Mouse (Mus musculus) kidney, adult 2 months (tissue): ENCODE measurements at regions not wholly inside any gene's neighbourhood (a gene's known extent, or its start where the extent isn't known, plus 50 kb on each side); places are given as distances from the start of the nearest gene placed in this dataset.

Experiments used
- DNase-seq: peaks from one replicate; pipeline ENCODE4 v3.0.0; 2021
- H3K27ac ChIP-seq: fragments of 200-500 bp; 2 replicates; pipeline ENCODE4 v1.5.1; 2012; ENCODE audit warnings: low read depth, low read length, control low read depth, inconsistent platforms; ENCODE audit not compliant: insufficient read depth
- H3K27me3 ChIP-seq: fragments of 200-500 bp; replicated peaks from 2 replicates; pipeline ENCODE4 v1.6.1; 2012; ENCODE audit warnings: mild to moderate bottlenecking, moderate library complexity, low read length, inconsistent platforms; ENCODE audit not compliant: control insufficient read depth, insufficient read depth
- H3K36me3 ChIP-seq: fragments of 200-500 bp; 2 replicates; pipeline ENCODE4 v1.6.1; 2012; ENCODE audit warnings: mild to moderate bottlenecking, moderate library complexity, low read length, inconsistent platforms; ENCODE audit not compliant: control insufficient read depth, insufficient read depth
- H3K4me1 ChIP-seq: fragments of 200-500 bp; 2 replicates; pipeline ENCODE4 v1.6.1; 2011; ENCODE audit warnings: low read length; ENCODE audit not compliant: control insufficient read depth, insufficient read depth
- H3K4me3 ChIP-seq: fragments of 200-500 bp; 2 replicates; pipeline ENCODE4 v1.5.1; 2011; ENCODE audit warnings: mild to moderate bottlenecking, low read depth, low read length, control low read depth; ENCODE audit not compliant: insufficient read depth
- CTCF ChIP-seq: fragments of 200-500 bp; conservative IDR thresholded peaks from 2 replicates; pipeline ENCODE4 v1.5.1; 2011; ENCODE audit warnings: low read depth, mild to moderate bottlenecking, control low read depth, low read length, moderate library complexity, mixed read lengths; ENCODE audit not compliant: insufficient read depth, insufficient read length
- POLR2A ChIP-seq: fragments of 200-500 bp; IDR thresholded peaks from one replicate; pipeline ENCODE4 v1.6.1; 2011; ENCODE audit warnings: low read depth, low read length, control low read depth
- WGBS: fragments of 180-500 bp; shearing (Covaris S2); methylation state at CpG from one replicate; pipeline ENCODE4 v1.1.7; 2018; 5-methylcytosine and 5-hydroxymethylcytosine counted together

DNA sequence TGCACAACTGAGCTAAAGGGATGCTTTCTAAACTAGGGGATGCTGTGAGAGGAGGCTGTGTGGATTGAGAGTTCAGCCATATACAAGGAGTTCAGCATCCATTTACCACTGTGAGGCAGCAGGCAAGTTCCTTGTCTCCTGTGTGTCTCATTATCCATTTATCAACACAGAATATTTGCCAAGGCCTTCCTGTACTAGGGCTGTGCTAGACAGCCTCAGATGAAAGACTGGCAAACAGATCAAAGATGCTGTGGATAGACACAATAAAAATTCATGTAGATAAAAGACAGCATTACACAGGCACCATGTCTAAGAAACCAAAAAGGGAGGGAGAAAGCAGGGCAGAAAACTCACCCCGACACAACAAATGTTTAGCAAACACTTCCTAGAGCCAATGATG is 91.5 kb upstream of the Fmo9 start:
- Histone ChIP-seq H3K36me3 (no peaks in the 10 kb centered on the region), H3K4me1 (no peaks in the 10 kb centered on the region), H3K4me3 (no peak overlapping the region), H3K27me3 (no peaks in the 10 kb centered on the region), H3K27ac (no peak overlapping the region)
- DNase-seq, result no peak
- 85% methylated on average over 1 of the region's 1 CpGs for WGBS
- TF ChIP-seq CTCF, result no peak
- TF ChIP-seq POLR2A, result no peak

DNA sequence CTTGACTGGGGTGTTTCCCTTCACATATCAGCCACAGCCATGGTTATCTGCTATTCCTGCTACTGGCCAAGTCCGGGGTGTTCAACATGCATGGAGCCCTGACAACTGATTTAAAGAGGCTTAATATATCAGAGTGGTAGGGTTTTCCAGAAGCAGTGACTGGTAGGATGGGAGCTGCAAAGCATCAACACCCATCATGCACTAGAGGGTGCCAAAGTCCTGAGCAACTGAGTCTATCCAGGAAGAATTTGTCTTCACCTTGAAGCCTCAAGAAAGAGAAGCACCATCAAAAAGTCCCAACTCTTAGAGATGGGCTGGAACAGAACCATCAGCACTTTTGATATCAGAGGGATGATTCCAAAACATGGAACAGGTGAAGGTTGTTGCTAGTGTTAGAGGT is 100.5 kb upstream of the Fmo9 start:
- Histone ChIP-seq H3K36me3 (no peaks in the 10 kb centered on the region), H3K27me3 (no peaks in the 10 kb centered on the region), H3K4me1 (no peaks in the 10 kb centered on the region), H3K4me3 (no peak overlapping the region), H3K27ac (no peak overlapping the region)
- TF ChIP-seq CTCF (peak; percentile 53), POLR2A (no peak)
- 46% methylated on average over 1 of the region's 1 CpGs for WGBS
- DNase-seq, result peak; percentile 33

DNA sequence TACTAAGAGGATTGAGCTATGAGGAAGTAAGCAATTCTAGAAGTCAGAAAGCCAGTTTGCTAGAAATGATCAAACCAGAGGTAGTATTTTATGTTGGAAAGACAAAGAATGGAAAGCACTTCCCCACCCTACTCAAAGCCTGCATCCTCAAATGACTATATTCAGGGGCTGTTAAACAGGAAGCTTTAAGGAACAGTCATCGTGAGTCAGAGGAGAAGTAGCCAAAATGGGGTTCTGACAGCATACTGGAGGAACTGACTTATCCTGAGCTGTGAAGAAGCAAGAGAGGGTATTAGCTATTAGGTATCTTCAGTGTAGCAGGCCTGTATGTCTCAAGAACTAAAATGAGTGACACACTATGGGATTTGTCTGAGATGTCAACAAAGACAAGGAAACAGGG is 106.3 kb upstream of the Fmo9 start:
- peak; percentile 3 for DNase-seq
- no peaks in the 10 kb centered on the region for H3K27me3 ChIP-seq
- TF ChIP-seq CTCF, result no peak
- H3K27ac ChIP-seq, result no peak overlapping the region
- WGBS, result 56% methylated on average over 1 of the region's 1 CpGs
- H3K4me1 ChIP-seq, result no peaks in the 10 kb centered on the region
- H3K36me3 ChIP-seq, result no peaks in the 10 kb centered on the region
- no peak overlapping the region for H3K4me3 ChIP-seq

DNA sequence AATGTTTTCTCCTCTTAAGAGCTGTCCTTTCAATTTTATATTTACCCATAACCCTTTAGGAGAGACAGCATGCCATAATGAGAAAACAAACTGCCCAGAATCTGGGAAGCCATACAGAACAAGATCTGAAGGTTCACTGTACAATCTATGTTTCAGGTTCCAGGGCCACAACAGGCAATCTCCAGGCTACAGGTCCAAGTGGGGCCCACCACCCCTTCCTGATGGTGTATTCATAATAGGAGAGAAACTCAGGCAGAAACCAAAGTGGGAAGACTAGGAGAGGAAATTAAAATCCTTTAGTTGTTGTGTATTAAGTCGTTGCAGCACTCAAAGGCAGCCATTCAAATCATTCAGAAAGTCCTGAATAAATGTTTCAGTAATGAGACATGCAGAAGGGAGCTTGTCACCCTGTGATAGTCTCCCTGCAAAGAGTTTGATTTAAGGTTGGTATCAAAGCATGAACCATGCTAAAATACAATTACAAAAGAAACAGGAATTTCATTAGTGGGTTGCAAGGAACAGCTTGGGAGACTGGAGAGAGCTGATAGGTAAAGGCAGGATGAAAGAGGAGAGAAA is 107.3 kb upstream of the Fmo9 start:
- no peak overlapping the region for H3K27ac ChIP-seq
- no peak overlapping the region for H3K4me3 ChIP-seq
- no peak for TF ChIP-seq CTCF
- no peak for TF ChIP-seq POLR2A
- no peaks in the 10 kb centered on the region for H3K27me3 ChIP-seq
- H3K36me3 ChIP-seq, result no peaks in the 10 kb centered on the region
- 47% methylated on average over 1 of the region's 1 CpGs for WGBS
- no peak for DNase-seq
- no peaks in the 10 kb centered on the region for H3K4me1 ChIP-seq

DNA sequence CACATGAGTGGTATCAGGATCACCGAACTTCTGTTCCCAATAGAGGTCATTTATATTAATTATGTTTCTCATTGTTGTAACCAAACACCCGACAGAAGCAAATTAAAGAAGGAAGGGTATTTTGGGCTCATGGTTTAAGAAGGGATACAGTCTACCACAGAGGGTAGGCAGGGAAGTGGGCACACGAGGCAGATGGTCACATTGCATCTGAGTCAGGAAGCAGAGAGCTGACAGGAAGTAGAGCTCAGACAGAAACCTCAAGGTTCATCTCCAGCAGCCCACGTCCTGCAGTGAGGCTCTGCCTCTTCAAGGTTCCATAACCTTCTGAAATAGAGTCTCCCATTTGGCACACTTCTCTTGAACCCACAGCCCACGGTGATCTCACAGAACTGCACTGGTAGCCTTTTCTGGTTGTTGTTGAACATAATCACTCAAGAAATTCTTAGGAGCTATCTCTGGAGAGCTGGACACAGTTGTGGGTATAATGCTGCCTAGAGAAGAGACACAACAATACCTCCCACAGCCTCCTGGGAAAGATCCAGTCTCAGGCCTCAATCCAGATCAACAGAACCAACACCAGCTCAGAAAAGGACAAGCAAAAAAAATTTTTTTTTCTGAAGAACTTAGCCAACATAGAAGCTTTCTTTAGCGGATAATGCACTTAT is 111.5 kb upstream of the Fmo9 start:
- H3K4me1 ChIP-seq, result no peaks in the 10 kb centered on the region
- H3K36me3 ChIP-seq, result no peaks in the 10 kb centered on the region
- WGBS, result 63% methylated on average over 6 of the region's 6 CpGs
- no peak overlapping the region for H3K4me3 ChIP-seq
- no peaks in the 10 kb centered on the region for H3K27me3 ChIP-seq
- DNase-seq, result no peak
- TF ChIP-seq POLR2A (no peak), CTCF (no peak)
- no peak overlapping the region for H3K27ac ChIP-seq

DNA sequence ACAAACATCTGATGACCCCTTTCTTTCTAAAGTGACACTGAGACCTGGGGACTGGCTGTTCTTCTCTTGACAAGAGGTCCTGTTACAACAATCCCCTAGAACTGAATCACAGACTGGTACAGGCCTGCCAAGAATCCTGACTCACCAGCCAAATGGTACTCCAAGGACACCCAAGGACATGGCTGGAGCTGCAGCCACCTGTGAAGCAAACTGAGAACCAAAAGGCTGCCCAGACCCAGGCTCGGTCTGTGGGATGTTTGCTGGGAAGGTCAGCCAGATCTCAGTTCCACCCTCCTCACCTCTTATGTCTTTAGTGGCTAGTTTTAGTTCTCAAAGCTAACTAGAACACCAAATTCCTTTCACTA is 112.1 kb upstream of the Fmo9 start:
- Histone ChIP-seq H3K36me3 (no peaks in the 10 kb centered on the region), H3K4me1 (no peaks in the 10 kb centered on the region), H3K27ac (no peak overlapping the region), H3K27me3 (no peaks in the 10 kb centered on the region), H3K4me3 (no peak overlapping the region)
- TF ChIP-seq POLR2A, result no peak
- no peak for TF ChIP-seq CTCF
- WGBS, result 57% methylated on average over 1 of the region's 1 CpGs
- DNase-seq, result no peak

DNA sequence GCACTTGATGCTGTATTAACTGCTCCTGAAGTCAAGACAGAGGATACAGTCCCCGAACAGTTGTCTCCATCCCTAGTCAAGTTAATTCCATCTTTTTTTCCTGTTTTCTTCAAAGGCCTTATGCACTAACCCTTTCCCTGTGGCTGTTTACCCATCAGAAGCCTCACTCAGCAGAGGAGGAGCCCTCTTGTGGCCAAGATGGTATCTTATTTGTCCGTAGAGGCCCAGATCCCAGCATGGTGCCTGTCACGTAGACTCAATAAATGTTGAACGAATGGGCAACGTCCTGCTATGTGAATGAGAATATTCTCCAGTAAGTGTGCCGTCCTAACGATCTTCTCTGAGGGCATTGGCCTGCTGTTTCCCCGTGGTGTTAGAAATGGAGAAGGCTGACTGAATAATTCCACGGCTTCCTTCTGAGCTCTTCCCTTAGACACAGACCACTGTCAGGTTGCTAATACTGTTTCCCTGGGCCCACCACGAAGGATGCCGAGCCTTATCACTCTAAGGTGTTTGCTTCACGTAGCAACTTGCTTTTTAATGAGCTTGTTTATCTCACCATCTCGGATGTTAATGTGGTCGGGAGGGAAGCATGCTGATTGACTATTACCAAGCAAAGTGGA is 113.1 kb upstream of the Fmo9 start:
- no peak for DNase-seq
- no peak; the same call in 1 of the 2 replicates for TF ChIP-seq CTCF
- no peak for TF ChIP-seq POLR2A
- Histone ChIP-seq H3K4me1 (no peaks in the 10 kb centered on the region), H3K27me3 (no peaks in the 10 kb centered on the region), H3K36me3 (no peaks in the 10 kb centered on the region), H3K27ac (no peak overlapping the region), H3K4me3 (no peak overlapping the region)
- 62% methylated on average over 14 of the region's 14 CpGs for whole genome bisulfite sequencing
